Mouse (Mus musculus) kidney, postnatal 0 days (tissue): ENCODE data around the gene Impdh1. TPM values are rescaled to one million over a fixed set of nuclear protein-coding genes. Genes with fewer than 3 reads are reported as not detected.

Experiments
- ATAC-seq: fragments of 200-750 bp; cut with Nextera tagmentation; replicated peaks from 2 replicates; pipeline ENCODE4 v1.8.0; 2017; ENCODE audit warnings: low read depth, moderate number of reproducible peaks, moderate TSS enrichment, moderate library complexity; ENCODE audit not compliant: low FRiP score
- DNase-seq: peaks from one replicate; pipeline ENCODE4 v3.0.0-alpha.2; 2016; ENCODE audit warnings: low spot score
- H3K27ac ChIP-seq: fragments of 300-500 bp; sonication (generic); 2 replicates; pipeline ENCODE4 v1.5.1; 2014; ENCODE audit warnings: mild to moderate bottlenecking
- H3K27me3 ChIP-seq: fragments of 300-500 bp; sonication (generic); 2 replicates; pipeline ENCODE4 v1.6.1; 2014; ENCODE audit warnings: low read length, mixed read lengths; ENCODE audit not compliant: insufficient read depth
- H3K36me3 ChIP-seq: fragments of 300-500 bp; sonication (generic); 2 replicates; pipeline ENCODE4 v1.6.1; 2014; ENCODE audit warnings: low read length, mixed read lengths; ENCODE audit not compliant: insufficient read depth
- H3K4me1 ChIP-seq: fragments of 300-500 bp; sonication (generic); replicated peaks from 2 replicates; pipeline ENCODE4 v1.6.1; 2014; ENCODE audit warnings: antibody characterized with exemption, low read length, mixed read lengths; ENCODE audit not compliant: insufficient read depth
- H3K4me2 ChIP-seq: fragments of 300-500 bp; sonication (generic); 2 replicates; pipeline ENCODE4 v1.6.1; 2014; ENCODE audit warnings: mild to moderate bottlenecking, low read length, moderate library complexity, mixed read lengths
- H3K4me3 ChIP-seq: fragments of 300-500 bp; sonication (generic); replicated peaks from 2 replicates; pipeline ENCODE4 v1.5.1; 2014; ENCODE audit warnings: low read depth, low read length
- H3K9ac ChIP-seq: fragments of 300-500 bp; sonication (generic); 2 replicates; pipeline ENCODE4 v1.6.1; 2014; ENCODE audit warnings: low read depth, low read length
- H3K9me3 ChIP-seq: fragments of 300-500 bp; sonication (generic); replicated peaks from 2 replicates; pipeline ENCODE4 v1.6.1; 2016; ENCODE audit warnings: low read length, inconsistent platforms, mixed read lengths
- CTCF ChIP-seq: IDR thresholded peaks from 2 replicates; pipeline ENCODE4 v1.5.1; 2016; ENCODE audit warnings: antibody characterized with exemption, low read depth, mild to moderate bottlenecking, moderate library complexity
- WGBS: fragments of 180-500 bp; shearing (Covaris S2); extraction: QIAGEN DNeasy Blood & Tissue Kit; methylation state at CpG from one replicate; pipeline ENCODE4 v1.1.7; 2014; 5-methylcytosine and 5-hydroxymethylcytosine counted together
- polyA plus RNA-seq: library from polyadenylated mRNA; unstranded; fragments of >200 nt; fragmentation: Nextera tagmentation; extraction: Ambion mirVana; gene quantifications from 2 replicates; pipeline ENCODE4 v1.2.1, GENCODE M21; 2015

Impdh1 gene
- polyA plus RNA-seq, 1 experiment from 2014 or later, result 26.3 TPM

GRCm38 (mm10) chr6:29215181-29215580 lies 983 bp downstream of the Impdh1 start:
- peak overlapping the region; percentile 65 for H3K9ac ChIP-seq
- no peaks in the 10 kb centered on the region for H3K36me3 ChIP-seq
- peaks cover 17% of the 10 kb centered on the region for H3K4me1 ChIP-seq
- DNase-seq (no peak), ATAC-seq (no peak)
- no peaks in the 10 kb centered on the region for H3K9me3 ChIP-seq
- TF ChIP-seq CTCF, result no peak
- peak overlapping the region; percentile 99 for H3K4me2 ChIP-seq
- H3K27ac ChIP-seq, result no peak overlapping the region
- WGBS, result 18% methylated on average over 9 of the region's 9 CpGs
- H3K4me3 ChIP-seq, result peak overlapping the region; percentile 58
- H3K27me3 ChIP-seq, result no peaks in the 10 kb centered on the region

- no peak for DNase-seq
- WGBS, result 47% methylated on average over 5 of the region's 5 CpGs
- TF ChIP-seq CTCF, result no peak
- H3K27me3 ChIP-seq, result no peaks in the 10 kb centered on the region
- H3K9me3 ChIP-seq, result no peaks in the 10 kb centered on the region
- H3K27ac ChIP-seq, result no peak overlapping the region
- no peaks in the 10 kb centered on the region for H3K36me3 ChIP-seq
- no peak for ATAC-seq
- H3K4me2 ChIP-seq, result peak overlapping the region; percentile 99
- no peak overlapping the region for H3K9ac ChIP-seq
- H3K4me1 ChIP-seq, result peaks cover 17% of the 10 kb centered on the region
- H3K4me3 ChIP-seq, result no peak overlapping the region
These were observed 1.4 kb downstream of the Impdh1 start for GRCm38 (mm10) chr6:29214776-29215175.

- H3K4me1 ChIP-seq, result peaks cover 17% of the 10 kb centered on the region
- no peak overlapping the region for H3K4me3 ChIP-seq
- no peak overlapping the region for H3K4me2 ChIP-seq
- 23% methylated on average over 1 of the region's 1 CpGs for WGBS
- ATAC-seq, result no peak
- H3K36me3 ChIP-seq, result no peaks in the 10 kb centered on the region
- H3K27ac ChIP-seq, result no peak overlapping the region
- H3K9me3 ChIP-seq, result no peaks in the 10 kb centered on the region
- TF ChIP-seq CTCF, result peak; percentile 27; the same call in 1 of the 2 replicates
- H3K27me3 ChIP-seq, result no peaks in the 10 kb centered on the region
- no peak overlapping the region for H3K9ac ChIP-seq
- DNase-seq, result peak; percentile 75
These were observed 1.9 kb downstream of the Impdh1 start for GRCm38 (mm10) chr6:29214245-29214644.

GRCm38 (mm10) chr6:29213436-29213835 lies 2.7 kb downstream of the Impdh1 start:
- no peak for ATAC-seq
- H3K4me1 ChIP-seq, result peaks cover 17% of the 10 kb centered on the region
- 84% methylated on average over 5 of the region's 5 CpGs for WGBS

GRCm38 (mm10) chr6:29211806-29212492 lies 4.2 kb downstream of the Impdh1 start:
- Histone ChIP-seq H3K9ac (peak overlapping the region; percentile 71), H3K4me1 (peaks cover 17% of the 10 kb centered on the region), H3K9me3 (no peaks in the 10 kb centered on the region), H3K4me3 (peak overlapping the region; percentile 69), H3K4me2 (peak overlapping the region; percentile 96), H3K27ac (peak overlapping the region; percentile 66), H3K36me3 (0 out of 2 replicates have a peak, but pooled peaks cover under 1% of the 10 kb centered on the region), H3K27me3 (no peaks in the 10 kb centered on the region)
- ATAC-seq, result peak; percentile 78
- peak; percentile 88 for DNase-seq
- peak; percentile 28; the same call in 1 of the 2 replicates for TF ChIP-seq CTCF
- under 1% methylated on average over 60 of the region's 66 CpGs for WGBS

More at GRCm38 (mm10) chr6:29213436-29213835, 2.7 kb downstream of the Impdh1 start:
- DNase-seq, result no peak
- no peak overlapping the region for H3K27ac ChIP-seq
- no peak for TF ChIP-seq CTCF
- no peak overlapping the region for H3K4me2 ChIP-seq
- H3K27me3 ChIP-seq, result no peaks in the 10 kb centered on the region
- no peak overlapping the region for H3K4me3 ChIP-seq
- no peaks in the 10 kb centered on the region for H3K9me3 ChIP-seq
- no peaks in the 10 kb centered on the region for H3K36me3 ChIP-seq
- H3K9ac ChIP-seq, result no peak overlapping the region

GRCm38 (mm10) chr6:29211146-29211545 lies 5.0 kb downstream of the Impdh1 start:
- no peaks in the 10 kb centered on the region for H3K9me3 ChIP-seq
- H3K4me3 ChIP-seq, result peak overlapping the region; percentile 69
- DNase-seq, result no peak
- peak overlapping the region; percentile 96 for H3K4me2 ChIP-seq
- WGBS, result 14% methylated on average over 7 of the region's 7 CpGs
- ATAC-seq, result no peak
- TF ChIP-seq CTCF, result peak; percentile 26; the same call in 1 of the 2 replicates
- 0 out of 2 replicates have a peak, but pooled peaks cover 5% of the 10 kb centered on the region for H3K36me3 ChIP-seq
- H3K27ac ChIP-seq, result no peak overlapping the region
- peaks cover 17% of the 10 kb centered on the region for H3K4me1 ChIP-seq
- no peaks in the 10 kb centered on the region for H3K27me3 ChIP-seq
- peak overlapping the region; percentile 71 for H3K9ac ChIP-seq
